Mouse (Mus musculus): ENCODE data around the gene Ifngr2.
"Not testable (repeated sequence)": the region's sequence is repeated elsewhere in the genome, so short reads cannot be mapped to it uniquely, and the experiment has no call there.

Gene Ifngr2

GRCm38 (mm10) chr16:91546836-91547741 lies at the start of gene Ifngr2:
Gene Ifngr2, plus strand, starts transcription at chr16:91547072.
- peak; percentile 69 for DNase-seq

- no peak for DNase-seq
Measured at GRCm38 (mm10) chr16:91498041-91498440, 48.8 kb upstream of the Ifngr2 start.

GRCm38 (mm10) chr16:91504701-91505100 lies 42.2 kb upstream of the Ifngr2 start:
- DNase-seq = no peak

- DNase-seq = no peak
Measured at GRCm38 (mm10) chr16:91505116-91505601, 41.7 kb upstream of the Ifngr2 start.

GRCm38 (mm10) chr16:91506396-91506795 lies 40.5 kb upstream of the Ifngr2 start:
- no peak for DNase-seq

- DNase-seq = peak; percentile 84
Measured at GRCm38 (mm10) chr16:91512161-91512787, 34.6 kb upstream of the Ifngr2 start.

GRCm38 (mm10) chr16:91513099-91513498 lies 33.8 kb upstream of the Ifngr2 start:
- no peak for DNase-seq

GRCm38 (mm10) chr16:91517020-91517419 lies 29.9 kb upstream of the Ifngr2 start:
- no peak for DNase-seq

- no peak for DNase-seq
Measured at GRCm38 (mm10) chr16:91522040-91522439, 24.8 kb upstream of the Ifngr2 start.

- no peak for DNase-seq
Measured at GRCm38 (mm10) chr16:91522479-91523309, 24.2 kb upstream of the Ifngr2 start.

GRCm38 (mm10) chr16:91524206-91524605 lies 22.7 kb upstream of the Ifngr2 start:
- no peak for DNase-seq

GRCm38 (mm10) chr16:91526274-91526673 lies 20.6 kb upstream of the Ifngr2 start:
- no peak for DNase-seq

- DNase-seq = no peak
Measured at GRCm38 (mm10) chr16:91527051-91527450, 19.8 kb upstream of the Ifngr2 start.

GRCm38 (mm10) chr16:91527500-91527899 lies 19.4 kb upstream of the Ifngr2 start:
- DNase-seq = no peak

- no peak for DNase-seq
Measured at GRCm38 (mm10) chr16:91528578-91528977, 18.3 kb upstream of the Ifngr2 start.

GRCm38 (mm10) chr16:91530830-91531229 lies 16.0 kb upstream of the Ifngr2 start:
- not testable (repeated sequence) for DNase-seq

GRCm38 (mm10) chr16:91531856-91532255 lies 15.0 kb upstream of the Ifngr2 start:
- DNase-seq = no peak

- no peak for DNase-seq
Measured at GRCm38 (mm10) chr16:91532429-91532828, 14.4 kb upstream of the Ifngr2 start.

GRCm38 (mm10) chr16:91533097-91534001 lies 13.5 kb upstream of the Ifngr2 start:
- DNase-seq = no peak

- DNase-seq = peak; percentile 73
Measured at GRCm38 (mm10) chr16:91534477-91534876, 12.4 kb upstream of the Ifngr2 start.

GRCm38 (mm10) chr16:91534888-91535287 lies 12.0 kb upstream of the Ifngr2 start:
- no peak for DNase-seq

- DNase-seq = no peak
Measured at GRCm38 (mm10) chr16:91536372-91536771, 10.5 kb upstream of the Ifngr2 start.
